Mouse (Mus musculus): Measurements from ENCODE around the gene Hoxc9. TPM values are rescaled to one million over a fixed set of nuclear protein-coding genes. Genes with fewer than 3 reads are reported as not detected.

Hoxc9 gene
- polyA plus RNA-seq, 1 experiment from 2014 or later = not detected

GRCm38 (mm10) chr15:103009265-103010111, 33.2 kb downstream of the Hoxc9 start:
- no peak for ATAC-seq (replicated peaks)
- H3K27me3 ChIP-seq = peaks cover 97% of the 10 kb centered on the region
- no peaks in the 10 kb centered on the region for H3K9me3 ChIP-seq
- H3K4me1 ChIP-seq = peaks cover 5% of the 10 kb centered on the region; the same call in 1 of the 2 replicates
- H3K4me3 ChIP-seq = no peak overlapping the region
- H3K4me2 ChIP-seq (replicated peaks) = no peak overlapping the region
- H3K27ac ChIP-seq (replicated peaks) = no peak overlapping the region
- no peak overlapping the region for H3K9ac ChIP-seq (replicated peaks)
- 2% methylated on average over 27 of the region's 27 CpGs for WGBS
- H3K36me3 ChIP-seq = no peaks in the 10 kb centered on the region

GRCm38 (mm10) chr15:103010112-103010846, 34.0 kb downstream of the Hoxc9 start:
- H3K4me1 ChIP-seq = peaks cover 5% of the 10 kb centered on the region; the same call in 1 of the 2 replicates
- no peak overlapping the region for H3K4me3 ChIP-seq
- H3K9me3 ChIP-seq = no peaks in the 10 kb centered on the region
- H3K36me3 ChIP-seq = no peaks in the 10 kb centered on the region
- H3K27me3 ChIP-seq = peaks cover 97% of the 10 kb centered on the region
- ATAC-seq (replicated peaks) = no peak
- H3K9ac ChIP-seq (replicated peaks) = no peak overlapping the region
- WGBS = under 1% methylated on average over 31 of the region's 31 CpGs
- H3K4me2 ChIP-seq (replicated peaks) = no peak overlapping the region
- H3K27ac ChIP-seq (replicated peaks) = no peak overlapping the region

DNA sequence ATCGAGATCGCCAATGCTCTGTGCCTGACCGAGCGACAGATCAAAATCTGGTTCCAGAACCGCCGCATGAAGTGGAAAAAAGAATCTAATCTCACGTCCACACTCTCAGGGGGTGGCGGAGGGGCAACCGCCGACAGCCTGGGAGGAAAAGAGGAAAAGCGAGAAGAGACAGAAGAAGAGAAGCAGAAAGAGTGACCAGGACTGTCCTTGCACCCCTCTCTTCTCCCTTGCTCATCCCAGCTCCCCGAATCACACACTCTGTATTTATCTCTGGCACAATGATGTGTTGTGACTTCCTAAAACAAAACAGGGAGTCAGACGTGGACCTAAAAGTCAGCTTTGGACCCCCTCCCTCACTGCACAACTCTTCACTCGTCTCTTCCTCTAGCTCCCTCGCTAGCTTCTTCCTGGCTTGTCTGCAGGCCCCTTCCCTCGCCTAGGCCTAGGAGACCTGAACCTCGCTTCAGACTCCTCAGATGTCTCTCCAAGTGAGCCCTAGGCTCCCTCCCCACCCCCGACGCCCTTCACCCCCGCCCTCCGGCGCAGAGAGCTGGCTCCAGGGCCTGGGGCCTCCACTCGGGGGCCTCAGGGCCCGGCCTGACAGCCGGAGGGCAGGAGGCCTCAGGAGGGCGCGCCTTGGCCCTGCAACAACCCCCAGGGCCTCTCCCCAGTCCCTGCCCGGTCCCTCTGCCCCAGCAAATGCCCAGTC, 34.8 kb downstream of the Hoxc9 start:
- Histone ChIP-seq H3K36me3 (no peaks in the 10 kb centered on the region), H3K4me3 (no peak overlapping the region), H3K4me1 (peaks cover 5% of the 10 kb centered on the region; the same call in 1 of the 2 replicates), H3K27me3 (peaks cover 97% of the 10 kb centered on the region), H3K4me2 (replicated peaks) (no peak overlapping the region), H3K9ac (replicated peaks) (no peak overlapping the region), H3K9me3 (no peaks in the 10 kb centered on the region), H3K27ac (replicated peaks) (no peak overlapping the region)
- no peak for ATAC-seq (replicated peaks)
- under 1% methylated on average over 28 of the region's 28 CpGs for WGBS

DNA sequence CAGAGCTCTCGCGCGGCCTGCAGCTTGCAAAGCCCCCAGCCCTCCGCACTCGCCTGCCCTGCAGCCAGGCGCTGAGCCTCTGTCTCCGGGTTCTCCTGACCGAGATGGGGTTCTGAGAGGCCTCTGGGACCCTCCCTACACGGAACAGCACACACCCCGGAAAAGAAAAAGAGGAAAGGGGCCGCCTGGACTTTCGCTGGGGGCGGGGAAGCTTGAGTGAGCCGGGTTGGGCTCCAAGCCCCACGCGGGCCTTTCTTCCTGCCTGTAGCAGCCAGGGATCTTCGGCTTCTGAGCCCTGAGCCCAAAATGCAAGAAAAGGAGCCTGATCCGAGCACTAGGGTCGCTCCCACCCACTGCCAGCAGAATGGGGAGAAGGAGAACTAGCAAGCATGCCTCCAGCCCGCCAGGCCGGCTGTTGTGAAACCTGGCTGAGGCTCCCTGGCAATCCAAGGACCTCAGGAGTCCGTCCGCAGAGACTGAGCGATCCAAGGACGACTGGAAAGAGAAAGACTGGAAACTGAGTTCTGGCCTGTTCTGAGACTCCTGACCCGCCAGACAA, 35.8 kb downstream of the Hoxc9 start:
- Histone ChIP-seq H3K9me3 (no peaks in the 10 kb centered on the region), H3K27me3 (peaks cover 97% of the 10 kb centered on the region), H3K4me2 (replicated peaks) (no peak overlapping the region), H3K9ac (replicated peaks) (no peak overlapping the region), H3K4me1 (peaks cover 5% of the 10 kb centered on the region; the same call in 1 of the 2 replicates), H3K4me3 (no peak overlapping the region), H3K36me3 (no peaks in the 10 kb centered on the region), H3K27ac (replicated peaks) (no peak overlapping the region)
- 2% methylated on average over 26 of the region's 26 CpGs for WGBS
- ATAC-seq (replicated peaks) = no peak

GRCm38 (mm10) chr15:103013238-103013984, 37.2 kb downstream of the Hoxc9 start:
- Histone ChIP-seq H3K27ac (replicated peaks) (no peak overlapping the region), H3K27me3 (peaks cover 97% of the 10 kb centered on the region), H3K4me1 (peaks cover 5% of the 10 kb centered on the region; the same call in 1 of the 2 replicates), H3K9me3 (no peaks in the 10 kb centered on the region), H3K4me3 (no peak overlapping the region), H3K9ac (replicated peaks) (no peak overlapping the region), H3K4me2 (replicated peaks) (no peak overlapping the region; the same call in 1 of the 2 replicates), H3K36me3 (no peaks in the 10 kb centered on the region)
- ATAC-seq (replicated peaks) = no peak
- WGBS = 3% methylated on average over 17 of the region's 17 CpGs

- under 1% methylated on average over 52 of the region's 57 CpGs for WGBS
- H3K27ac ChIP-seq (replicated peaks) = no peak overlapping the region
- ATAC-seq (replicated peaks) = 0 out of 2 replicates have a peak, but pooled peaks have one; percentile 23
- no peak overlapping the region for H3K9ac ChIP-seq (replicated peaks)
- H3K36me3 ChIP-seq = no peaks in the 10 kb centered on the region
- H3K4me3 ChIP-seq = no peak overlapping the region
- H3K9me3 ChIP-seq = no peaks in the 10 kb centered on the region
- H3K4me1 ChIP-seq = peaks cover 5% of the 10 kb centered on the region; the same call in 1 of the 2 replicates
- H3K27me3 ChIP-seq = peaks cover 97% of the 10 kb centered on the region
- no peak overlapping the region for H3K4me2 ChIP-seq (replicated peaks)
Observed at GRCm38 (mm10) chr15:103014166-103015008, 38.1 kb downstream of the Hoxc9 start.

GRCm38 (mm10) chr15:103015009-103015399, 38.8 kb downstream of the Hoxc9 start:
- Histone ChIP-seq H3K27ac (replicated peaks) (no peak overlapping the region), H3K4me2 (replicated peaks) (no peak overlapping the region), H3K9ac (replicated peaks) (no peak overlapping the region), H3K27me3 (peaks cover 97% of the 10 kb centered on the region), H3K36me3 (no peaks in the 10 kb centered on the region), H3K4me1 (peaks cover 5% of the 10 kb centered on the region; the same call in 1 of the 2 replicates), H3K9me3 (no peaks in the 10 kb centered on the region), H3K4me3 (no peak overlapping the region)
- WGBS = under 1% methylated on average over 28 of the region's 28 CpGs
- no peak for ATAC-seq (replicated peaks)

DNA sequence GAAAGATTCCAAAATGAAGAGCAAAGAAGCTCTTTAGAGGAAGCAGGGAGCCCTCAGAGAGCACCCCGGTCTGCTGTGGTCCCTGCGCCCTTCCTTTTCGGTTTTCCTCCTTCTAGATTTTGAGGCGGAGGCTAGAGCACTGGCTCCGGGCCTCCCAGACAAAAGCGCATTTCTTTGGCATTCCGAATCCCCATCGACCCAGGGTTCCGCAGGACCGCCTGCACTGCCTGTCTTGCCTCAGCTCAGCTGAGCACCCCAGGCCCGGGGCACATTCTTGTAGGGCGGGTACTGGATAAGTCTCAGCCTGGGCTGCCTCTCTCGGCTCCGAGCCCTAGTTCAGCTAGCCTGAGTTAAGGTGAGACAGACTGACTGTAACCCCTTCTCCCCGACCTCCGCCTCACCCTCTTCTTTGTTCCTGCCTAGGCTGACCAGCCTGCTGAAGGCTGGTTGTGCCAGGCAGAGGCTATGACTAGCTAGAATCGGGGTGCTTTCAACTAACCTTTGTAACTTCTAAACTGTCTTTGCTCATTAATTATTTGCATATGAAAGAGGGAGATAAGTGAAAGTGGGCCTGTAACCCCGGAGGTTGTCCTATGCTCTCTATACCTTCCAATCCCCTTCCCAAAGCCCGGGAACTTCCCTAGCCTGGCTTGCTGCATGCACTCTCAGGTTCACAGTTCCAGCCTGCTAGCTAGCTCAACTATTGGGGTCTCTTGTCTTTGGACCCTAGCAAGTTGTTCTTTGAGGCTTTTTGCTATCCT, 39.3 kb downstream of the Hoxc9 start:
- Histone ChIP-seq H3K36me3 (no peaks in the 10 kb centered on the region), H3K27me3 (peaks cover 97% of the 10 kb centered on the region), H3K9ac (replicated peaks) (no peak overlapping the region), H3K4me3 (no peak overlapping the region), H3K27ac (replicated peaks) (no peak overlapping the region), H3K4me1 (peaks cover 5% of the 10 kb centered on the region; the same call in 1 of the 2 replicates), H3K9me3 (no peaks in the 10 kb centered on the region), H3K4me2 (replicated peaks) (no peak overlapping the region)
- 1% methylated on average over 19 of the region's 19 CpGs for WGBS
- ATAC-seq (replicated peaks) = no peak

DNA sequence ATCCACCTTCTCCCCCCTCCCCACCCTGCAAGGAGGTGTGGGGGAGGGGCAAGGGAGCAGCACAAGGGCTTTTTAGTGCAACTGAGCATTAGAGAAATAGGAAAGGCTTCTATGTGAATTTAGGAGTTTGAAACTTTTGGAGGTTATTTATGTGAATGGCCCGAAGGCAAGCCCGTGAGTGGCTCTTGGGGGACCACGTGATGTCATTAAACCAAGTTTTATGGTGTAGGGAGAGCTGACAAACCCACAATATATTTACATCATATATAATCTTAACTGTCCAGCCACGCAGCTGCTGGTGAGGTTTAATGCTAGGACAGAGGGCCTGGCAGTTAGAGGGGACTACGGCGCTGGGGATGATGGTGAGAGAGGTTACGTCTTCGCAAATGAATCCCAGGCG, 42.4 kb downstream of the Hoxc9 start, which contains the start of gene Hoxc4:
Hoxc4 (plus strand) TSS at position 299 of the 400 bp plus-strand sequence.
- H3K27me3 ChIP-seq = peaks cover 99% of the 10 kb centered on the region
- WGBS = 2% methylated on average over 9 of the region's 9 CpGs
- H3K9me3 ChIP-seq = no peaks in the 10 kb centered on the region
- no peak within 1 kb of the TSS for H3K27ac ChIP-seq (replicated peaks)
- no peak within 1 kb of the TSS for H3K4me3 ChIP-seq
- ATAC-seq (replicated peaks) = no peak
- peaks cover 5% of the 10 kb centered on the region; the same call in 1 of the 2 replicates for H3K4me1 ChIP-seq
- no peaks in the 10 kb centered on the region for H3K36me3 ChIP-seq
- H3K4me2 ChIP-seq (replicated peaks) = no peak within 1 kb of the TSS
- H3K9ac ChIP-seq (replicated peaks) = no peak within 1 kb of the TSS

DNA sequence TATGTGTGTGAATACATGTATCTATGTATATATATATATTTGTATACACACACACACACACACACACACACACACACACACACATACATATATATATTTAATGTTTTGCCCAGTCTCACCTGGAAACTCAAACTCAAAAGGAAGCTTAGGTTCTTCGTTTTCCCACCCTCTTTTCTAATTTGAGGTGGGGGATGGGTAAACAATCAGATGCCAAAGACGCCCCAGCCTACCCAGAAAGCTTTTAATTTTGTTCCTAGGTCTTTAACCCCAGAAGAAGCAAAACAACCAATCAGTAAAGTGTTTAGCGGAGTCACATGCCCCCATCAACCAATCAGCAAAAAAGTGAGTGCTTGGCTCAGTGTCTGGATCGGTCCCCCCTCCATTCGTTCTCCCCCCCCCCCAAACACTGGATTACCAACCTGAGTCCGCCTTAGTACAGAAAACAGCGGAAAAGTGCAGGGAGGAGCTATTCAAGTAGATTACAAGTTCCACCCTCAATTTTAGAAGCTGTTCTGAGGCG, 44.7 kb downstream of the Hoxc9 start:
- no peak for ATAC-seq (replicated peaks)
- H3K4me3 ChIP-seq = no peak overlapping the region
- no peak overlapping the region for H3K9ac ChIP-seq (replicated peaks)
- no peaks in the 10 kb centered on the region for H3K36me3 ChIP-seq
- no peaks in the 10 kb centered on the region for H3K4me1 ChIP-seq
- H3K9me3 ChIP-seq = no peaks in the 10 kb centered on the region
- WGBS = 1% methylated on average over 8 of the region's 8 CpGs
- no peak overlapping the region for H3K27ac ChIP-seq (replicated peaks)
- H3K4me2 ChIP-seq (replicated peaks) = no peak overlapping the region
- peaks cover 99% of the 10 kb centered on the region for H3K27me3 ChIP-seq

Measured in forebrain, embryonic 15.5 days (tissue).